In genomic region chr11:64549380-64549779, GRCm38 (mm10) we compare ENCODE assay signal across 22 mouse cellular contexts.
DNase-seq lines count a peak whose midpoint lies in the region; ATAC-seq lines count a peak whose summit lies in the region.
"Had no signal": no experiment of that assay in that cellular context is flagged by ENCODE, and none has a peak within 500 bp of the region (broad histone marks: within the 10 kb centered on the region; RNA-seq: fewer than 3 reads in every experiment).

No protein-coding gene starts in this region.

- no peaks in the 10 kb centered on the region for H3K36me3 ChIP-seq in heart, embryonic 10.5 days
- no peaks in the 10 kb centered on the region for H3K36me3 ChIP-seq in heart, embryonic 11.5 days (ENCODE audit: control insufficient read depth, insufficient read depth, low read length)
- H3K36me3 ChIP-seq in midbrain, embryonic 12.5 days, result no peaks in the 10 kb centered on the region
- no peaks in the 10 kb centered on the region for H3K36me3 ChIP-seq in midbrain, embryonic 15.5 days (replicated peaks)
- no peaks in the 10 kb centered on the region for H3K36me3 ChIP-seq in limb, embryonic 10.5 days
- H3K36me3 ChIP-seq: embryonic facial prominence, embryonic 13.5 days; hindbrain, embryonic 15.5 days had no signal

- H3K27ac ChIP-seq in heart, embryonic 10.5 days, result 0 out of 2 replicates have a peak overlapping the region, but pooled peaks have one; percentile 19
- H3K27ac ChIP-seq in heart, embryonic 11.5 days (ENCODE audit: low read depth, low read length), result no peak overlapping the region
- H3K27ac ChIP-seq in midbrain, embryonic 12.5 days (replicated peaks), result no peak overlapping the region; the same call in 1 of the 2 replicates
- H3K27ac ChIP-seq in midbrain, embryonic 15.5 days, result no peak overlapping the region
- H3K27ac ChIP-seq in limb, embryonic 10.5 days, result peak overlapping the region; percentile 11; the same call in 1 of the 2 replicates
- H3K27ac ChIP-seq: embryonic facial prominence, embryonic 13.5 days; gastrocnemius, adult 2 months; hindbrain, embryonic 15.5 days had no signal

- H3K9me3 ChIP-seq in heart, embryonic 10.5 days, result no peaks in the 10 kb centered on the region
- H3K9me3 ChIP-seq in heart, embryonic 11.5 days (replicated peaks; ENCODE audit: control insufficient read depth, low read length), result no peaks in the 10 kb centered on the region
- no peaks in the 10 kb centered on the region for H3K9me3 ChIP-seq in midbrain, embryonic 12.5 days
- H3K9me3 ChIP-seq in midbrain, embryonic 15.5 days, result no peaks in the 10 kb centered on the region
- H3K9me3 ChIP-seq in limb, embryonic 10.5 days (replicated peaks), result no peaks in the 10 kb centered on the region
- H3K9me3 ChIP-seq: embryonic facial prominence, embryonic 13.5 days; hindbrain, embryonic 15.5 days; megakaryocyte, embryonic 14.5 days had no signal

- intact Hi-C loops in left cerebral cortex, postnatal 14 days (cut with DNase I), result no loop called here

- WGBS in heart, embryonic 10.5 days, result 30% methylated on average over 7 of the region's 7 CpGs
- WGBS in heart, embryonic 11.5 days (ENCODE audit: insufficient replicate concordance), result 31% methylated on average over 7 of the region's 7 CpGs
- 12% methylated on average over 7 of the region's 7 CpGs for WGBS in midbrain, embryonic 12.5 days
- WGBS in midbrain, embryonic 15.5 days, result 14% methylated on average over 7 of the region's 7 CpGs
- 20% methylated on average over 7 of the region's 7 CpGs for WGBS in limb, embryonic 10.5 days

- peaks cover 8% of the 10 kb centered on the region; the same call in 1 of the 2 replicates for H3K27me3 ChIP-seq in heart, embryonic 10.5 days (ENCODE audit: insufficient read depth, poor library complexity, severe bottlenecking)
- H3K27me3 ChIP-seq in heart, embryonic 11.5 days (ENCODE audit: control insufficient read depth, insufficient read depth, low read length), result no peaks in the 10 kb centered on the region
- H3K27me3 ChIP-seq in midbrain, embryonic 12.5 days, result peaks cover 40% of the 10 kb centered on the region
- H3K27me3 ChIP-seq in midbrain, embryonic 15.5 days (replicated peaks), result peaks cover 5% of the 10 kb centered on the region; the same call in 1 of the 2 replicates
- peaks cover 51% of the 10 kb centered on the region for H3K27me3 ChIP-seq in limb, embryonic 10.5 days (ENCODE audit: low read depth, poor library complexity, severe bottlenecking)
- H3K27me3 ChIP-seq: megakaryocyte, embryonic 14.5 days had no signal

- H3K4me2 ChIP-seq in heart, embryonic 11.5 days, result no peak overlapping the region
- no peak overlapping the region for H3K4me2 ChIP-seq in midbrain, embryonic 12.5 days (replicated peaks)
- H3K4me2 ChIP-seq in midbrain, embryonic 15.5 days, result no peak overlapping the region
- H3K4me2 ChIP-seq: hindbrain, embryonic 15.5 days; liver, embryonic 11.5 days had no signal

- H3K4me3 ChIP-seq in heart, embryonic 10.5 days, result no peak overlapping the region
- no peak overlapping the region for H3K4me3 ChIP-seq in heart, embryonic 11.5 days (ENCODE audit: low read depth, low read length)
- H3K4me3 ChIP-seq in midbrain, embryonic 12.5 days, result no peak overlapping the region
- no peak overlapping the region for H3K4me3 ChIP-seq in midbrain, embryonic 15.5 days
- H3K4me3 ChIP-seq in limb, embryonic 10.5 days, result no peak overlapping the region
- H3K4me3 ChIP-seq: embryonic facial prominence, embryonic 13.5 days; gastrocnemius, adult 2 months; hindbrain, embryonic 15.5 days; megakaryocyte, embryonic 14.5 days had no signal

- DNase-seq in heart, embryonic 10.5 days (ENCODE audit: low spot score), result no peak
- DNase-seq in limb, embryonic 10.5 days (ENCODE audit: low spot score), result peak; percentile 53
- DNase-seq in layer of hippocampus, adult 9-11 months, result no peak
- DNase-seq in left cerebral cortex, postnatal 14 days (ENCODE audit: low spot score in 2 of 2), result no peak
- DNase-seq in right cerebral cortex, adult 18-20 months, result no peak
- DNase-seq: adrenal gland, adult 8-10 months; cerebellum, adult 11 months; cerebellum, postnatal 14 days; gastrocnemius, adult 2 months; heart, adult 18-20 months; kidney, adult 2 months; kidney, postnatal 36 days; lung, adult 2 months; thymus, postnatal 25 days had no signal

- no peak overlapping the region for H3K9ac ChIP-seq in heart, embryonic 11.5 days (ENCODE audit: low read depth, low read length)
- H3K9ac ChIP-seq in midbrain, embryonic 12.5 days (replicated peaks), result no peak overlapping the region
- H3K9ac ChIP-seq in midbrain, embryonic 15.5 days, result no peak overlapping the region
- H3K9ac ChIP-seq: embryonic facial prominence, embryonic 13.5 days; forebrain, postnatal 0 days; hindbrain, embryonic 15.5 days had no signal

- H3K4me1 ChIP-seq in heart, embryonic 10.5 days, result peaks cover 26% of the 10 kb centered on the region
- peaks cover 16% of the 10 kb centered on the region for H3K4me1 ChIP-seq in heart, embryonic 11.5 days (ENCODE audit: control insufficient read depth, insufficient read depth, low read length)
- peaks cover 8% of the 10 kb centered on the region; the same call in 1 of the 2 replicates for H3K4me1 ChIP-seq in midbrain, embryonic 12.5 days
- no peaks in the 10 kb centered on the region for H3K4me1 ChIP-seq in midbrain, embryonic 15.5 days
- peaks cover 23% of the 10 kb centered on the region for H3K4me1 ChIP-seq in limb, embryonic 10.5 days
- H3K4me1 ChIP-seq: hindbrain, embryonic 15.5 days; megakaryocyte, embryonic 14.5 days had no signal

- no peak for ATAC-seq in heart, embryonic 11.5 days (replicated peaks; ENCODE audit: insufficient number of reproducible peaks, low FRiP score, low TSS enrichment)
- ATAC-seq in midbrain, embryonic 12.5 days (ENCODE audit: low FRiP score, low read depth), result peak; percentile 86
- no peak for ATAC-seq in midbrain, embryonic 15.5 days (replicated peaks)

Comparison
In these comparisons a context has a peak if more than half of its experiments do, and no peak if none do; other contexts are left out.
1. H3K27ac ChIP-seq: peak in heart, embryonic 10.5 days (single experiment) and limb, embryonic 10.5 days (single experiment); none in heart, embryonic 11.5 days (single experiment), midbrain, embryonic 12.5 days (single experiment) and midbrain, embryonic 15.5 days (single experiment).